Mouse (Mus musculus): ENCODE data around the gene Tgm4.

Tgm4 gene

DNA sequence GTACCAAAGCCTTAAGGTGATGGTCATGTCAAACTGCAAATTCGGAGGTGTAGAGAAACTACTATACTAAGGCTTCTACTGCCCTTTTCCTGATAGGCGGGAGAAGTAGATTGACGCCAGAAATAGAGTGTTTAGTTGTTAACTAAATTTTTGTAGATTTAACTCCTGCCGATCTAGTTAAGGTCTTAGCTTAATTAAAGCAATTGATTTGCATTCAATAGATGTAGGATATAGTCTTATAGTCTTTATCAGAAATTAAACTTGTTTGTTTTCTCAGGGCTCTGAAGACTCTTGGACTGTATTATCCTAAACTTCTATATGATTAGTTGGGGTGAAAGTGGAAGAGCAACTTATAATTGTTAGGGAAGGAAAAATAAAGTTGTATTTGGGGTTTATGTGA, 72.7 kb downstream of the Tgm4 start:
- DNase-seq (ENCODE audit: low spot score in 2 of 2): no peak

DNA sequence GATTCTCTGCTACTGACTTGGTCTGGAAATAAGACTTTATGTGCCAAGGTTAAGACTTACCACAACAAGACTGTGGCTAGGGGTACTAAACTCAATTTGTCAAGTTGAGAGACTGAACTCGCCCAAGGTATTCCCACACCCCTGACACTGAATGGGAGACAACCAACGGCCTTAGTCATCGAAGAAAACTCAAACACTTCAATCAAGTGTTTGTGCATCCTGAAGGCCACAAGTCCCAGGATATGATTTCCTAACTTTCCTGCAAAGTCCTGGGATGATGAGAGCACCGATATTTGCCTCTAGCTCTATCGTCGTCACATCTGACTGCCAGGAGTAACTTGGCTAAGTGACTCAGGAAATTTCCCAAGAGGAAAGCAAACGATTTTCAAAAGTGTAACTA, 74.7 kb downstream of the Tgm4 start:
- no peak for DNase-seq (ENCODE audit: low spot score in 2 of 2)

DNA sequence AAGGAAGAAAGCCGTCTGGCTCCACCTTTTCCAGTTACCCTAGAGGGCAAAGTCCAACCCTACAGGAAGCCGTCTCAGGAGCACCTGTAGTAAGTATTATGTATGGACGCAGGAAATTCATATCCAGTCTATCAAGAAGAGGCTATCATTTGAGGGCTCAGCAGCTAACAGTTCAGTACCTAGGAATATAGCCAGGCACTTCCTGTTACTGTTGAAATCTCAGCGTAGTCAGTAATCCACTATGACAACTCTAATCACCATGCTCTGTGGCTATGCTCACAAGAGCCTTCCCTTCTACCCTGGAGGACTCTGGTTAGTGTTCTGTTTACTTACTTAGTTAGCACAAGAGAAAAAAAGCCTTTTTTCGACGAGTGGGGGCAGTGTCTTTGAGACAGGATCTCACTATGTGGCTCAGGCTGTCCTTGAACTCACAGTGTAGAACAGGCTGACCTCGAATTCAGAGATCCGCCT, 77.3 kb downstream of the Tgm4 start:
- no peak for DNase-seq (ENCODE audit: low spot score in 2 of 2)

DNA sequence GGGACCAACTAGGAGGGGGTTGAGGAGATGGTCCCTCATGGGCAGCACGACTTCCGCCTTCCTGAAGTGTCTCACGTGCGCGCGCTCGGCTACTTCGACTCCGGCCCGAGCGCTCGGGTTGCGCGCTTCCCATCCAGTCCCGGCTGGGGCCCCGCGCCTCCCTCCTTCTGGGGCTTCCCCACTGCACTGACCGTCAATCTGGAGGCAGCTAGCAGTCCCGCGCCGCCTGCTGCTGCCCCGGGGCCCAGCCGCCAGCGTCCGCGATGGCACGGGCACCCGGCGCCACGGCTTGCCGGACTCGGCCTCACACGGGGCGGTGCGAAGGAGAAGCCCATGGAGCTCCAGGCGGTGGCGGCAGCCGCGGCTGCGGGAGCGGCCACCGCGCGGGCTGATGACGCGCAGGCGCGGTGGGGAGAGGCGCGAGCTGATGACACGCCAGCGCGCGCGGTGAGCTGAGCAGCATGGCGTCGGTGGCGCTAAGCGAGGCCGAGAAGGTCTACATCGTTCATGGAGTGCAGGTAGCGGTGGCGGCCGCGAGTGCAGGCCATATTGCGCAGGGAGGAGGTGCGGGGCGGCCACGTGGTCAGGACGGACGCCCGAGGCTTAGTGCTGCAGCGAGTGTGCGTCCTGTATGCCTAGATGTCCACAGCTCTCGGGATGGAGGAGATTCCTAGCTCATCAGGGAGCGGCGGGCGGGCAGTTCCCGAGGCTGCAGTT, 78.4 kb downstream of the Tgm4 start, which contains the start of the genes Zdhhc3 and Exosc7:
Zdhhc3 (minus strand) TSS at position 401 of the 717 bp plus-strand sequence.
Exosc7 (plus strand) TSS at position 411 of the 717 bp plus-strand sequence.
- DNase-seq (ENCODE audit: low spot score in 2 of 2): peak; percentile 79 to 82

DNA sequence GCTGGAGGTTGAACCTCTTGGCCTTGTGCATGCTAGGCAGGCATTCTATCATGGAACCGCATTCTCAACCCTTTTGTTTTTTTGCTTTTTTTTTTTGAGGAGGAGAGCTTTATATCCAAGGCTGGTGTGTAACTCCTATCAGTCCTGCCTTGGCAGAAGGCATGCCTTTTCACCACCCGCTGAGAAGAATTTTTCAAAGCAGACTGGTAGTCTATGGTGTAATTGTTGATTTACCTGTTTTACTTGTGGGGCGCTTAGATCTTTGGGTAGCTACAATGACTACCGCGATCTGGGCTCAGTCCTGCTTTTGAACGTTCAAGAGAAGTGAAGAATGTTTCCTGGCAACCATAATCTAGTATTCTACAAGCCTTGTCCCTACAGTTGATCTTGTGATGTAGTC, 79.4 kb downstream of the Tgm4 start:
- no peak for DNase-seq (ENCODE audit: low spot score in 2 of 2)

DNA sequence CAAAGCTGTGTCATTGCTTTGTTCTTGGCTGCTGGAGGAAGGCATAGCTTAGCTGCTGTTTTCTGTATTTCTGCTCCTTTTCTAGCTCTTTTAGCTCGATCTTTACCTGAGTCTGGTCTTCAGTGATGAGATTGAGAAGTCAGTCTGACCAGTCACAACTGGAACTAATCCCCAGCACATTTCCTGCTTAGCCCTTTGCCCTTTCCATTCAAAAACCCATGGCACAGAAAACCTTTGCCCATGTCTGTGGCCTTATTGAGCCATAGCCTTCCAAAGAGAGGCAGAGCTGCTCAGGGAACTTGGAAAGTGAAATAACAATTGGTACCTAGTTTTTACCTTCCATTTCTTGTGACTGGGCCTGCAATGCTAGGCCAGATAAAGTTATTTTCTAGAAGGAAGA, 81.0 kb downstream of the Tgm4 start:
- no peak for DNase-seq (ENCODE audit: low spot score in 2 of 2)
